Mouse (Mus musculus): ENCODE results near the gene Cxcl16.

DNA sequence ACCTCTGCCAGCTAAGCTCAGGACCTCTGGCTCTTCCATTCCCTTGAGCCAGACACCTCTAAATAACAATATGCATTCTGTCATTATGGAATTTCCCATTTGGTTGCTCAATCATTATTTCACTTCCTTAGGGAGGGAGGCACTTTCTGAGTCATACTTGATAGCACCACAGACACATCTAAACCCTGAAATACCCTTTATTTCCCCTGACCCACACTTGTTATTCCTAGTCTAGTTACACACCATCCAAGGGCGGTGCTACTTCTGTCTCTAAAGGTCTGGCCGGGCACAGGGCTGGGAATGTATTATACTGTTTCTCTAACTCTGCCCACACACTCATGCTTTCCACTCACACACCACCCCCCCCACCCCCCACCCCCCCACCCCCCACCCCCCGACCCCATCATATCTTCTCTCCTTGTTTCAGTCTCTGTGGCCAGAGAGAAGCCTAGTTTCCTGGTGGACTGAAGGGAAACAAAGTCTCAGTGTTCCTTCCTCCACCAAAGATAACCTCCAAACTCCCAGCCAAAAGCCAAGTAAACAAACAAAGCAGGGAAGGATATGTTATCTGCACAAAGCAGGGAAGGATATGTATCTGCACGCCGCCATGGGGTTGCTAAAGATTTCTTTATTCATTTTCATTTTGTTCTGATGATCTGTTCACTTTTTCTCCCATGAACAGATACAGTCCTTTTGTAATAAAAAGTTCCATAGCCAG, 8.3 kb upstream of the Cxcl16 start:
- TF ChIP-seq GATA1 (IDR thresholded peaks at IDR 0.05; ENCODE audit: borderline replicate concordance, low read length) (no peak), CTCF (IDR thresholded peaks at IDR 0.05; ENCODE audit: low read depth, low read length) (no peak), GATA2 (IDR thresholded peaks at IDR 0.05; ENCODE audit: borderline replicate concordance, low read depth, low read length) (no peak), TAL1 (conservative IDR thresholded peaks at IDR 0.05; ENCODE audit: low read depth, low read length) (no peak), POLR2AphosphoS5 (IDR thresholded peaks at IDR 0.05; ENCODE audit: insufficient replicate concordance, low read depth, low read length) (no peak)
